Mouse (Mus musculus) liver, postnatal 0 days (tissue): ENCODE data around the gene Krt2.

Source experiments
- CTCF ChIP-seq: sonication (generic); IDR thresholded peaks from 2 replicates; pipeline ENCODE4 v1.5.1; 2016; ENCODE audit warnings: antibody characterized with exemption, low read depth
- EP300 ChIP-seq: IDR thresholded peaks from 2 replicates; pipeline ENCODE4 v1.6.1; 2016; ENCODE audit warnings: antibody characterized with exemption, low read depth, mild to moderate bottlenecking

GRCm38 (mm10) chr15:101856696-101857095 lies 38.7 kb upstream of the Krt2 start:
- no peak for TF ChIP-seq CTCF
- TF ChIP-seq EP300 = no peak
